Mouse (Mus musculus): Measurements from ENCODE around the gene Gm11639. TPM values are rescaled to one million over a fixed set of nuclear protein-coding genes. Genes with fewer than 3 reads are reported as not detected.
"Not testable (repeated sequence)": the region's sequence is repeated elsewhere in the genome, so short reads cannot be mapped to it uniquely, and the experiment has no call there.

The Gm11639 gene
- polyA plus RNA-seq, 1 experiment = not detected

DNA sequence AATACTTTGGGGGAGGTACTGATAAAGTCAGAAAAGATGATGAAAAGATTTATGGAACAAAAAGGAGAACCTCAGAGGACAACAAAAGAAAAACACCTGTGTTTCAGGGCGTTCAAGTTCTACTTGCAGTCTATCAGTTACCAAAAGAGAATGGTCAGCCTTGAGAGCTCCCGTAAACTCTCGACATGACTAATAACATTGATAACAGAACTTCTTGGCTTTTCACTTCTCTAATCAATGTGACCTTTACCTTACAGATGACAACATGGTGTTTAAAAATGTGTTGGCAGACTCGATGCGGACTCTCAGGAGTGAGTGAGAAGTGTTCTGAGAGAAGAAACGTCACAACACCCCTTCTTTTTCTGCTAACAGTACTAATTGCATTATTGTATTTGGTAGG lies 344.7 kb downstream of the Gm11639 start:
- no peak overlapping the region for H3K4me3 ChIP-seq (ENCODE audit: low read depth, low read length)
- no peak overlapping the region for H3K27ac ChIP-seq (ENCODE audit: insufficient read depth, low read depth, low read length)
- TF ChIP-seq CTCF (IDR thresholded peaks at IDR 0.05; ENCODE audit: extremely low read depth, insufficient read length, insufficient replicate concordance, low read depth, low read length) (no peak), POLR2A (IDR thresholded peaks at IDR 0.05; ENCODE audit: low read depth, low read length) (no peak)
- H3K27me3 ChIP-seq (ENCODE audit: control insufficient read depth, insufficient read depth, low read length) = peaks cover 5% of the 10 kb centered on the region; the same call in 1 of the 2 replicates
- 43% methylated on average over 6 of the region's 6 CpGs for WGBS
- H3K4me1 ChIP-seq (ENCODE audit: control insufficient read depth, insufficient read depth, insufficient read length, low read length) = peaks cover 3% of the 10 kb centered on the region; the same call in 1 of the 2 replicates
- no peaks in the 10 kb centered on the region for H3K36me3 ChIP-seq (ENCODE audit: control insufficient read depth, insufficient read depth, low read length)

DNA sequence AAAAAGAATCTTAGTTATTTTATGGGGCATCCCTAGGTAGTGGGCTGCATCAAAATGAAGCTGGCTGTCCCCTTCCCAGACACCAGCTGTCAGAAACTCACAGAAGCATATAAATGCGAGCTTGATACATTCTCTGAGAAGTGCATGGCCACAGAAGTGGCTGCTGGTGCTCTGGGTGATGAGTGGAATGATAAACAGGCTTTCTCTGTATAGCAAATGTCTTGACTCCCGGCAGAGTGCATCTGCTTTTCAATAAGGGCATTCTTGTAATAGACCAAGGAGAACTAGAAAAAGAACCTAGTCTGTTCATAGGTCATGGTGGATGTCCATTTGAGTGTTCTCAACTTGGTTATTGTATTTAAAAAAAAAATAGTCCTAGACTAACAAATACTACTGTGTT lies 345.6 kb downstream of the Gm11639 start:
- no peaks in the 10 kb centered on the region for H3K27me3 ChIP-seq (ENCODE audit: control insufficient read depth, insufficient read depth, low read length)
- 59% methylated on average over 2 of the region's 2 CpGs for WGBS
- H3K36me3 ChIP-seq (ENCODE audit: control insufficient read depth, insufficient read depth, low read length) = no peaks in the 10 kb centered on the region
- TF ChIP-seq CTCF (IDR thresholded peaks at IDR 0.05; ENCODE audit: extremely low read depth, insufficient read length, insufficient replicate concordance, low read depth, low read length) (no peak), POLR2A (IDR thresholded peaks at IDR 0.05; ENCODE audit: low read depth, low read length) (no peak)
- peaks cover 3% of the 10 kb centered on the region; the same call in 1 of the 2 replicates for H3K4me1 ChIP-seq (ENCODE audit: control insufficient read depth, insufficient read depth, insufficient read length, low read length)
- no peak overlapping the region for H3K4me3 ChIP-seq (ENCODE audit: low read depth, low read length)
- H3K27ac ChIP-seq (ENCODE audit: insufficient read depth, low read depth, low read length) = no peak overlapping the region

DNA sequence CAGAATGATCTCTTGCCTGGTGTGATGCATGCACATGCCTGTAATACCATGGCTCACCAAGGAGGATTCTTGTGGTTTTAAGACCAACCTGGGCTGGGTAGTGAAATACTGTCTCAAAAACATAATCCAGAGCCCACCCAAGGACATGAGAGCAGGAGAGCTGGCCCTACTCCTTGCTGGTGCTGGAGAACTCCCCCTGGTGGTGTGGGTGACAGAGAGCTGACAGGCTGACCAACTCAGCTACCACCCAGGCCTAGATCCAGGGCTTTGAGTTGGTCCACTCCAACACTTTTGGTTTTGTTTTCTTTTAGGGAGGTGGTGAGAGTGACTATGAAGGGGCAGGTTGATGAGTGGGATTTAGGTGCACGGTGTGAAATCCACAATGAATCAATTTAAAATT lies 349.6 kb downstream of the Gm11639 start:
- no peaks in the 10 kb centered on the region for H3K27me3 ChIP-seq (ENCODE audit: control insufficient read depth, insufficient read depth, low read length)
- H3K4me3 ChIP-seq (ENCODE audit: low read depth, low read length) = no peak overlapping the region
- no peak overlapping the region for H3K27ac ChIP-seq (ENCODE audit: insufficient read depth, low read depth, low read length)
- WGBS = 93% methylated on average over 1 of the region's 1 CpGs
- TF ChIP-seq CTCF (IDR thresholded peaks at IDR 0.05; ENCODE audit: extremely low read depth, insufficient read length, insufficient replicate concordance, low read depth, low read length) = no peak
- TF ChIP-seq POLR2A (IDR thresholded peaks at IDR 0.05; ENCODE audit: low read depth, low read length) = no peak
- no peaks in the 10 kb centered on the region for H3K36me3 ChIP-seq (ENCODE audit: control insufficient read depth, insufficient read depth, low read length)
- no peaks in the 10 kb centered on the region for H3K4me1 ChIP-seq (ENCODE audit: control insufficient read depth, insufficient read depth, insufficient read length, low read length)

GRCm38 (mm10) chr11:105063292-105063691 lies 377.8 kb downstream of the Gm11639 start, which contains the start of gene Efcab3:
TSS of gene Efcab3 (plus strand) at chr11:105063592.
- Histone ChIP-seq H3K36me3 (ENCODE audit: control insufficient read depth, insufficient read depth, low read length) (no peaks in the 10 kb centered on the region), H3K4me1 (ENCODE audit: control insufficient read depth, insufficient read depth, insufficient read length, low read length) (no peaks in the 10 kb centered on the region), H3K27me3 (ENCODE audit: control insufficient read depth, insufficient read depth, low read length) (no peaks in the 10 kb centered on the region), H3K4me3 (ENCODE audit: low read depth, low read length) (no peak within 1 kb of the TSS), H3K27ac (ENCODE audit: insufficient read depth, low read depth, low read length) (no peak within 1 kb of the TSS)
- WGBS = 85% methylated on average over 5 of the region's 5 CpGs
- no peak for TF ChIP-seq CTCF (IDR thresholded peaks at IDR 0.05; ENCODE audit: extremely low read depth, insufficient read length, insufficient replicate concordance, low read depth, low read length)
- TF ChIP-seq POLR2A (IDR thresholded peaks at IDR 0.05; ENCODE audit: low read depth, low read length) = no peak

DNA sequence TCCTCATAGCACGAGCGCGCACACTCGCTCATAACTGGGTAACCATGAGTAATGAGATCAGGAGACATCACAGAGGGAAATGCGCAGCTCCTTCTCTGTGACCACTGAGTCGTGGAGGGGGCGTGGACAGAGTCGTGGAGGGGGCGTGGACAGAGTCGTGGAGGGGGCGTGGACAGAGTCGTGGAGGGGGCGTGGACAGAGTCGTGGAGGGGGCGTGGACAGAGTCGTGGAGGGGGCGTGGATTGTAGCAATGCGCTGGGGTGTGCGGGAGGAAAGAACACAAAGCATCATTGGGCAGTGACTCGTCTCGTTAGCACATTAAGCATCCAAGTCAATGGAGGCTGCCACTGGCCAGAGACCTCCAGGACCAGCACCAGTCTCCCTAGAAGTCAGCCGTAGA lies 426.9 kb downstream of the Gm11639 start:
- H3K4me1 ChIP-seq (ENCODE audit: control insufficient read depth, insufficient read depth, insufficient read length, low read length); H3K4me3 ChIP-seq (ENCODE audit: low read depth, low read length); H3K27ac ChIP-seq (ENCODE audit: insufficient read depth, low read depth, low read length); H3K27me3 ChIP-seq (ENCODE audit: control insufficient read depth, insufficient read depth, low read length); H3K36me3 ChIP-seq (ENCODE audit: control insufficient read depth, insufficient read depth, low read length): not testable (repeated sequence)
- 69% methylated on average over 22 of the region's 22 CpGs for WGBS

GRCm38 (mm10) chr11:105117814-105118213 lies 432.3 kb downstream of the Gm11639 start:
- no peak for TF ChIP-seq POLR2A (IDR thresholded peaks at IDR 0.05; ENCODE audit: low read depth, low read length)
- TF ChIP-seq CTCF (IDR thresholded peaks at IDR 0.05; ENCODE audit: extremely low read depth, insufficient read length, insufficient replicate concordance, low read depth, low read length) = no peak
- WGBS = 86% methylated on average over 7 of the region's 7 CpGs
- Histone ChIP-seq H3K27me3 (ENCODE audit: control insufficient read depth, insufficient read depth, low read length) (no peaks in the 10 kb centered on the region), H3K4me3 (ENCODE audit: low read depth, low read length) (no peak overlapping the region), H3K4me1 (ENCODE audit: control insufficient read depth, insufficient read depth, insufficient read length, low read length) (no peaks in the 10 kb centered on the region), H3K36me3 (ENCODE audit: control insufficient read depth, insufficient read depth, low read length) (no peaks in the 10 kb centered on the region), H3K27ac (ENCODE audit: insufficient read depth, low read depth, low read length) (no peak overlapping the region)

DNA sequence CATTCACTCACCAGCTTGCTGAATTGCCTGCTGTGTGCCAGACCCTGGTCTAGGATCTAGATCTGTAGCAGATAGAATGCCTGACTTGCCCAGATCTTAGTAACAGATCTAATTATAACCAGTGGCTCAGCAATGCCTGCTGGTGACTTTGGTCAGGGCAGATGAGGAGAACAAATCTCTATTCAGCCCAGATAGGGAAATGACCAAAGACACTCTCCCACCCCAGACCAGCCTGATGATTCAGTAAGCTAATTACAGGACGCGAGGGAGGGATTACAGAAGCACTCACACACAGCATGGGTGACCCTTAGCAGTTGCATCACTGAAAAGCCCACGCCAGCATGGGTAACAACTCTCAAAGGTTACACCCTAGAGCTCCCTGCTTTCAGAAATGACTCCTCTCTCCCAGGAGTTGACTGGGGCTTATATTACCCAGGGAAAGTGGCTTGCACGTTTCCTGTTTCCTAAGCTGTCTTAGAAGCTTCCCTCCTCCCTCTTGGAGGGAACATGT lies 435.1 kb downstream of the Gm11639 start:
- 30% methylated on average over 4 of the region's 4 CpGs for whole genome bisulfite sequencing

DNA sequence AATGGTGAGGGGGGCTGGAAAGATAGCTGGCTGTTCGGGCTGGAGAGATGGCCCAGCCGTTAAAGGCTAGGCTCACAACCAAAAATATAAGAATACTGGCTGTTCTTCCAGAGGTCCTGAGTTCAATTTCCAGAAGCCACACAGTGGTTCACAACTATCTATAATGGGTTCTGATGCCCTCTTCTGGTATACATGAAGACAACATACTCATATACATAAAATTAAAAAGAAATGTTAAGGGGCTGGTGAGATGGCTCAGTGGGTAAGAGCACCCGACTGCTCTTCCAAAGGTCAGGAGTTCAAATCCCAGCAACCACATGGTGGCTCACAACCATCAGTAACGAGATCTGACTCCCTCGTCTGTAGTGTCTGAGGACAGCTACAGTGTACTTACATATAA lies 436.3 kb downstream of the Gm11639 start:
- not testable (repeated sequence) for H3K4me3 ChIP-seq (ENCODE audit: low read depth, low read length); H3K4me1 ChIP-seq (ENCODE audit: control insufficient read depth, insufficient read depth, insufficient read length, low read length); H3K27ac ChIP-seq (ENCODE audit: insufficient read depth, low read depth, low read length); H3K27me3 ChIP-seq (ENCODE audit: control insufficient read depth, insufficient read depth, low read length); H3K36me3 ChIP-seq (ENCODE audit: control insufficient read depth, insufficient read depth, low read length)
- WGBS = 71% methylated on average over 5 of the region's 5 CpGs

More for the DNA sequence above, 435.1 kb downstream of the Gm11639 start:
- H3K36me3 ChIP-seq (ENCODE audit: control insufficient read depth, insufficient read depth, low read length) = no peaks in the 10 kb centered on the region
- no peak overlapping the region for H3K27ac ChIP-seq (ENCODE audit: insufficient read depth, low read depth, low read length)
- no peak overlapping the region for H3K4me3 ChIP-seq (ENCODE audit: low read depth, low read length)
- no peak for TF ChIP-seq POLR2A (IDR thresholded peaks at IDR 0.05; ENCODE audit: low read depth, low read length)
- TF ChIP-seq CTCF (IDR thresholded peaks at IDR 0.05; ENCODE audit: extremely low read depth, insufficient read length, insufficient replicate concordance, low read depth, low read length) = no peak
- no peaks in the 10 kb centered on the region for H3K4me1 ChIP-seq (ENCODE audit: control insufficient read depth, insufficient read depth, insufficient read length, low read length)
- H3K27me3 ChIP-seq (ENCODE audit: control insufficient read depth, insufficient read depth, low read length) = no peaks in the 10 kb centered on the region
